Mouse (Mus musculus) large intestine, adult 2 months (tissue): Measurements from ENCODE around the gene Adprm. TPM values are rescaled to one million over a fixed set of nuclear protein-coding genes. Genes with fewer than 3 reads are reported as not detected.

Experiments used
- DNase-seq: peaks from one replicate; pipeline ENCODE4 v3.0.0-alpha.2; 2012; ENCODE audit warnings: low read depth, low spot score
- WGBS: fragments of 180-500 bp; shearing (Covaris S2); methylation state at CpG from one replicate; pipeline ENCODE4 v1.1.7; 2018; 5-methylcytosine and 5-hydroxymethylcytosine counted together
- polyA plus RNA-seq: library from polyadenylated mRNA; depleted of rRNA; stranded (reverse); fragments of >200 nt; gene quantifications from 2 replicates; pipeline ENCODE4 v1.2.3, GENCODE M21; 2012

The Adprm gene
- polyA plus RNA-seq, 1 experiment: 21.1 TPM

DNA sequence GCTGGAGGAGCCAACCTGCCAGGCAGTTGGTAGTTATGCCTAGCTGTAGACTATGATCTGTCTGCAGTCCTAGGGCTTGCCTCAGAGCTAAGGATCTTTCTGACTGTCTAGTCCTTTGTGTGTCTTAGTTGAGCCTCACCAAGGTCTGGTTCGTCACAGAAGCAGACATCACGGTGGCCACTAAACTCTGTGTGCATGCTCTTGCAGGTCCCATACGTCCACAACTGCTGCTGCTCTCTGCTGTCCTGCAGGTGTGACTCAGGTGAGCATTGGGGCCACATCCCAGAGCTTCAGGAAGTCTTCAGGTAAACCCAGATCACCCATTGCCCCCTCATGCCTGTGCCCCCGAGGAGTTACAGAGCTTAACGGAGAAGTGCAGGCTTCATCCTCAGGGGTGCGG lies 26.5 kb upstream of the Adprm start:
- no peak for DNase-seq
- WGBS: 83% methylated on average over 6 of the region's 6 CpGs

DNA sequence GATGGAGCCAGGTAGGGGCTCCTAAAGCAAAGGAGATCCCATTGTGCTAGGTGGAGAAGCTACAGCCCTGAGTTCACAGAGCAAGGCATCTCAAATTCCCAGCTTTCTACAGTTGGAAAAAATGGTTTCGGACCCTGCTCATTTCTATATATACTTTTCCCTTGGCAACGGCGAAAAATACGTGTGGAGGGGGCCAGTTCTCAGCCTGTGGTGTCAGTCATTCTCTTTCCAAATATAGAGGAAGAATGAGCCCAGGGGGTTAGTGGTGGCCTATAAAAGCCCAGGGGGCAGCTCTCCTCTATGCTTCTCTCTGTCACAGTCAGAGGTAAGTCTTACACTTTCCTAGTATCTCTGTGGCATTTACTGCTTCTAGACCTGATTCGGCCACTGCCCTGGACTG lies 25.6 kb upstream of the Adprm start, which contains the start of gene Myh3:
Myh3 (plus strand) TSS at position 301 of the 400 bp plus-strand sequence.
- DNase-seq: no peak
- 83% methylated on average over 5 of the region's 5 CpGs for WGBS

DNA sequence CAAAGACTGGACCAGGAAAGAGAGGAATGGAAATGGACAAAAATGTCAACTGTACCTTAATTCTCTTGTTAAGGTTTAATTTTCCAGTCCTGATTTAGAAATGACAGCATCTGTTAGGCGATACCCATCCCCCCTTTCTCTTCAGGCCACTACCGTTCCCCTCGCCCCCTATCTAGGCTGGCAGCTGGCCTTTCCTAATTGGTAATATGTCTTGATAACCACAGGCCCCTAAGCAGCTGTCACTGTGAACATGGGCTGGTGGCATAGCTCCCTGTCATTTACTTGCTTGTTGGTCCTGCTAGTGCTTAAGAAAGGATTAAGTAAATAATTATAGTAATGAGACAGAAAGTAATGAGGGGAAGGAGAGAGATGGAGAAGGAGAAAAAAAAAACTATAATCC lies 25.0 kb upstream of the Adprm start:
- DNase-seq: no peak
- 72% methylated on average over 3 of the region's 3 CpGs for WGBS

DNA sequence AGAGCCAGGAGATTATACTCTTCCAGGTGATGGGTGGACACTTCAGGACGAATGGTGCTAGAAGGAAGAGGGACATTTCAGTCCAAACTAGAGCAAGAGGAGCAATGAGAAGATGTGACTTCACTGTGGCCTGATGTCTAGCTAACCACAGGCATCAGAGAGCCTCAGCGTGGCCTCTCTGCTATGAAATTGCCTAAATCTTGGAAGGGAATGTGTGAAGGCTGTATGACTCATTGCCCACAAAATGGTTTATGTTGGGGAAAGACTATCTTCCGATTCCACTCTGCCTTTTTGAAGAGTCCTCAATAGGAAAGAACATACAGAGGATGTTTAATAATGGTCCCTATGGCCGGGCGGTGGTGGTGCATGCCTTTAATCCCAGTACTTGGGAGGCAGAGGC lies 24.4 kb upstream of the Adprm start:
- DNase-seq: no peak
- WGBS: 70% methylated on average over 5 of the region's 5 CpGs

DNA sequence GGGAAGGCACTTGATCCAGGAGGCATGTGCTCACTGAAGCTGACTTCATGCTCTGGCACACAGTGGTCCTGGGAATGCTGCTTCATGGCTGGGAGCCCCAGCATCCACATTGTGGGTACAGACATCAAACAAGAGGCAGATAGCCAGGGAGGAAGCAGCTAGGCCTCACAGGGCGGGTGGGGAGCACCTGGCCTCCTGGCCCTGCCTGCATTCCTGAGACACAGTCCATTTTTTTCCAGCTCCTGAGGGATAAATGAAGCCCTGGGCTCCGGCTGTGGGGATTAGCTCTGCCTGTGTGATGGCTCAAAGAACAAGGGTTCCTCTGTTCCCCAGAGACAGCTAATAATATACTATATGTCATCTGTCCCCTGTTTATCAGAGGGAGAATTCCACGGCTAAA lies 22.6 kb upstream of the Adprm start:
- 40% methylated on average over 3 of the region's 3 CpGs for WGBS
- DNase-seq: no peak

DNA sequence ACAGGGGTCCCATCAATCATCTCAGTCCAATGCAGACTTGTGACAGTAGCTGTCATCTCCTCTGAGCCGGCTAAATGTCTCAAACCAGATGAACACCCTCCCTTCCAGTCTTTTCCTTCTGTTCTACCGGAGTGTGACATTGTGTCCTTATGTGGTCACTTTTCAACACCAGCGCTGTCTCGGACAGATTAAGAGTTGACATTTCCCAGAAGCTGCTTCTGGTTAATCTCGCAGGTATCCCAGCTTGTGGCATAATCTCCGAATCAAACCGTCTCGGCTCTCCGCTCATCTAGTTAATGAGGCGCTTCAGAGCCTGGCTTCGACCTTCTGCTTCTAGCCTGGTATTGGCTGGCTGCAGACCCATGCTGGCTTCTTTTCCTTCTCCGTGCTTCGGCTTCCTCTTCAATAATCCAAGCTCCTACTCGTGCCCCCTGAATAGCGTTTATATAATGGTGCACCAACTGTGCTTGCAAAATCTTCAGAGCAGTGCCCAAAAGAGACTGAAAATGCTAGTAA lies 20.3 kb upstream of the Adprm start:
- DNase-seq: no peak
- WGBS: 78% methylated on average over 15 of the region's 15 CpGs

DNA sequence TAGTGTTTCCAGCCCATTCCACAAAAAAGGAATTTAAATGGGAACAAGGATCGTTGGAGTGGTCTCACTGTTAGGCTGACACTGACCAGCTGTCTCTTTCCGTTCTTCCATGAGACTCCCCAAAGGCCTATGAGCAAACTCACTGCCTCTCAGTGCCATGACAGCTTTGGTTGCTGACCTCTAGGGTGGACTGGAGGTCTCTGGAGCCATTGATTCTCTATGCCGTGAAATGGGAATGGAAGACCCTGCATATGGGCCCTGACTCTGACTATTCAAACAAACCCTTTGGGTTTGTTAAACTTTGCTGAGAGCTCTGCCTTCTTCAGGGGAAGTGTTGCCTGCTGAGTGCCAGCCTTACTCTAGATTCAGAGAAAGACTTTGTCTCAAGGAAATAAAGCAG lies 15.3 kb upstream of the Adprm start:
- no peak for DNase-seq
- WGBS: 89% methylated on average over 3 of the region's 3 CpGs

DNA sequence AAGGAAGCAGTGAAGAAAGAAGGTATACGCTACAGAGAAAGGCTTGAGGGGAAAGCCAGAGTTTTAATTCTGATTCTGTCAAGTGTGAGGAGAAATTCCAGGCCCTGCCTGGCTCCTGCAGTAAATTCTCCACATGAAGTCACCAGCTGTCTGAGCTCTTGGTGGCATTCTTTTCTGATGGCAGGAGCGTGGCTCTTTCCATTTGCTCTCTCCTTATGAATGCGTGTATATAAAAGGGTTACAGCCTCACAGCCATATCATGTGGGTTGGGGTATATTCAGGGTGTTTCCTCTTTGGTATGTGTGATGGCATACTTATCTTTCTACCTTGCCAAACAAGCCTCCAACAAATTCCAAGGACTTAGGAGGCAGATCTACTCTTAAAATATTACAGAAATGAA lies 10.3 kb upstream of the Adprm start:
- WGBS: 83% methylated on average over 3 of the region's 3 CpGs
- no peak for DNase-seq

DNA sequence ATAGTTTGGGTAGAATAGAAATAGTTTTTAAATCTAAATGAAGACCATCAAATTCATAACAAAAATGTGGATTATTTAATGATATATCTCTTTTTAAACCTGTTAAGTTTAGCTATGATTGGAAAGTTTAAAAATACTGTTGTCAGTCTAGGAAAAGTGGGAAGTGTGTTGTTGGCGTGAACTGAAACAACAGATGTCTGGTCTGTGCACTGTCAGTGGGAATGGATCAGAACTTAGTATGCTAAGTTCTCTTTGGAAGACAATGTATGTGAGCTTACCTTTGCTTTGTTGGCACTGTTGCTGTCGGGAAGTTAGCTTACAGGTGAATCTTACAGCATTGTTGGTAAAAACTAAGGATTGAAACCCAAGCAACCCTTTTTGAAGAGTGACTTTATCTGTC lies 8.9 kb upstream of the Adprm start:
- DNase-seq: no peak
- WGBS: 91% methylated on average over 2 of the region's 2 CpGs

DNA sequence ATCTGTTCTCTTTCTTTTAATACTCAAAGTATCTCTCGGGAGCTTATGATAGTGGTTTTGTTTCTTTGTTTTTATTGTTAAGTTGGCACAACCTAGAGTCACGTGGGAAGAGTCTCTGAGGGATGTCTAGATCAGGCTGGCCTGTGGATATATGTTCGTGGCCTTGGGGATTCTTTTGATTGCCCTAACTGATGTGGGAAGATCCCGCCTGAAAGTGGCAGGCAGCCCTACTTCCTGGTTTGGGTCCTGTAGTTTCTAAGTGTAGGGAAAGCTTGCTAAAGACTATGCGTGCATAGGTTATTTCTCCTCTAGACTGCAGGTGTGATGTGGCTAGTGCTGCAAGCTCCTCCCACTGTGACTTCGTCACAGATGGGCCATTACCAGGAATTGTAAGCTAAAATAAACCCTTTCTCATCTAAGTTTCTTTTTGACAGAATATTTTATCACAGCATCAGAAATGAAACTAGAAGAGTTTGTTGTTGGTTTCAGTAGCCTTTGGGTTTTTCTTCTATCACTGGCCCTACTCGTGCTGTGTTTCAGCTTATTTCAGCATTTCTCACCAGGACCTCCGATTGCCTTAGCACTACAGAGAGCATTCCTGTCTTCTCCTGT lies 2.5 kb upstream of the Adprm start:
- WGBS: 63% methylated on average over 8 of the region's 8 CpGs
- no peak for DNase-seq

DNA sequence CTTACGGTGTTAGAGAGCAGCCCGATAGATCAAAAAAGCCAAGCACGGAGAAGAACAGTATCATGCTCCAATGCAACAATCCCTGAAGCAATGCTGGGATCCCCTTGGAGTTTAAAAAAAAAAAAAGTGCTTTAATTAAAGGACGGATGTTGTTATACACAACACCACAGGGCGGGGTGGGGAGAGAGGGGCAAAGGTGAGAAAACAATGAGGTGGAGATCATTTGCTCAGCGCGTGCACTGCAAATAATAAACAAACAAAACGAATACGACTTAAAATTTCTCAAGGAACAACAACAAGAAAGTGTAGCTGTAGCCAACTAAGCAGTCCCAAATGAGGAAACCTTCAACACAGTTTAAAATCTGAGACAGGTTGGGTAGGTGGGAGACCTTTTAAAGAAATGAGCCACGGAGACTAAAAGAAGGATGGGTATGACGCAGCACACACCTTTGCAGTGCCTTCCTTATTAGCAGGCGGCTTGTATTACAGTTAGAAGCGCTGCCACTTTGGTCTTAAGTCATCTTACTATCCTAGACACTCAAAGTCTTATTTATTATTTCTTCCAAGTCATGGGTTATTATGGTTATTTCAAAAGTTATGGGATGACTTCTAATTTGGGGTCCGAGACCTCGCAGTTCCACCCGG lies 596 bp downstream of the Adprm start:
- DNase-seq: no peak
- 4% methylated on average over 16 of the region's 16 CpGs for WGBS

DNA sequence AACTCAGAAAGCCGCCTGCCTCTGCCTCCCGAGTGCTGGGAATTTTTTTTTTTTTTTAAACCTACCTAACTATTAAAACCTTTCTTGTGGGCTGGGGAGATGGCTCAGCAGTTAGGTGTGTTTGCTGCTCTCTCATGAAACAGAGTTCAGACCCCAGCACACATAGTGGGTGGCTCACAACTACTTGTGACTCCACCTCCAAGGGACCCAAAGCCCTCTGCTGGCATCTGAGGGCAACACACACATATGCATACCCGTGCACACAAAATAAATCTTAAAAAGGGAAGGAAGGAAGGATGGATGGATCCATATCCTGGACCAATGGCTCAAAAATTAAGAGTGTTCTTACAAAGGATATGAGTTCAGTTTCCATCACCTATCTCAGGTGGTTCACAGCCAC lies 3.1 kb downstream of the Adprm start:
- WGBS: 84% methylated on average over 3 of the region's 3 CpGs
- DNase-seq: no peak

DNA sequence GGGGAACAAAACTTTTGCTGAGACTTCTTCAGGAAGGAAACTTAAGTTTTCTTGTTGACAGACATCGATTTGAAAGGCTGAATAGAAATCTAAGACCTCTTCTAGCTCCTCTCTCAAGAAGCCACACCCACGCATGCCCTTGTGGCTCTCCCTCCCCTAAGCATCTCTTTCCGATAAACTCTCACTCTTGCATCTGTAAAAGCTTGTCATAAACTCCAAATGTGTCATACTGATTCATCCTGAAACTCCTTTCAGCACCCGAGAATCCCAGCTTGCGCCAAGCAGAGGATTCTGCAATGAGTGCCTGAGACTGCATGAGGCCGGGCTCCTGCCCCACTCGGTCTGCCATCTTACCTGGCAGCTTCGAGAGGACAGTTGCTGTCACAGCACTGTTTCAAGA lies 3.9 kb downstream of the Adprm start:
- 81% methylated on average over 8 of the region's 8 CpGs for whole genome bisulfite sequencing

DNA sequence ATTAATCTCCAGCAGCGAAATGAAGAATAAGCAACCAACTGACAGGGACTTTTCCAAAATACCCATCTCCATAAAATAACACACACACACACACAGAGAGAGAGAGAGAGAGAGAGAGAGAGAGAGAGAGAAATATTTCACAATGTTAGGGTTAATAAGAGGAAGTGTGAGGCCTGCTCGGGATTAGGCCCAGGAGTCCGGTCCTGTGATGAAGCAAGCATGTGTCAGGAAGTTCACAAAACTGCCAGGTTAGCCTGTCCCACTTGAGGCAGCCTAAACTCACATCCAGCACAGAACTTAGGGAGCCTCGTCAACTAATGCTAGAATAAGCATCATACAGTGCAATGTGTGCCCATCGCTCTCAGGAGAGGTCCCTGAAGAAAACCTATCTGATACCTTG lies 5.2 kb downstream of the Adprm start:
- 84% methylated on average over 5 of the region's 5 CpGs for WGBS
- DNase-seq: no peak

More for the DNA sequence above, 3.9 kb downstream of the Adprm start:
- DNase-seq: no peak

DNA sequence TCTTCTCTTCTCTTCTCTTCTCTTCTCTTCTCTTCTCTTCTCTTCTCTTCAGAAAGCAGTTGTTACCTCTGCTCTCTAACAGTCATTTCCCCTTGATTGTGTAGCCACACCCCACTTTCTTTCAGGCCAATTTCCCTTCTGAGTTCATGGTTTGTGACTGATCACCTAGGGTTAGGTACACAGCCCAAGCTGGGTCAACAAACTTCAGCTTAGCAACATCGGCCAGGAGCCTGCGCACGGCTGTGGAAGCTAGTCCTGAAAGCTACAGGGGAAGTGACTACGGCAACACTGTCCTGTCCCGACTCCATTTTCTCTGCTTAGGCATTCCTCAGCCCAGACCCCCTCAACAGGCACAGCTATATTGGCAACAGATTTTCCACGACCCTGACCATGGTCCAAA lies 7.4 kb downstream of the Adprm start:
- 31% methylated on average over 6 of the region's 6 CpGs for WGBS
- peak; percentile 90 for DNase-seq

DNA sequence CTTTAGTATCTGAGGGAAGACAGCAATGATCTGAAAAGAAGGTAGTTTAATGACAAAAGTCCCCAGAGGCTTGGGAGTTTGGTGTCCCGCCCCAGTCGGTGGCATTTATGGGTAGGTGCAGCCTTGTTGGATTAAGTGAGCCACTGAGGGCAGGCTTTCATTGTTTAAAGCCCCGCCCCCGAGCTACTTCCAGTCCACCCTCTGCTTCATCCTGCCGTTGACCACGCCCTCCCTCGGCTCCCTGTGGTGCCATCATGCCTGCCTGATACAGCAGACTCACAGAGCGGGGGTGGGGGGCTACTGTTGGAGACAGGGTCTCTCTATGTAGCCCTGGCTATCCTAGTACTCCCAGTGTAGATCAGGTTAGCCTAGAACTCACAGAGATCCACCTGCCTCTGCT lies 9.4 kb downstream of the Adprm start:
- 41% methylated on average over 8 of the region's 8 CpGs for WGBS
- DNase-seq: peak; percentile 50

DNA sequence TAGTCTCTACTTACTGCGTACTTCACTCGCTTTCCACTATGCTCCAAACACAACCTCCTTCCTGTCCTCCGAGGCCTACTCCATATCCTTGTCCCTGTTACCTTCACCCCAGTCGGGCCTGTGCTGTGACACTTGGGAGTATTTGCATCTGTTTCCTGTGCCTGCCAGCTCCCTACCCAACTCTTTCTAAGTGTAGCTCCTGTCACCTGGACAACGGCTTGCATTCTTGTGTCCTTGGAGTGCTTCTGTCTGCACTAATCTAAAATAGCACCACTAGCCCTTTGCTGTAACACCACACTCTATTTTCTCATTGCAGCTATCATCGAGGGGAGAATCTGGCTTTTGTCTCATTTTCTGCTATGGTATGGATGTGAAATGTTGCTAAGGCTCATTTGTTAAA lies 11.9 kb downstream of the Adprm start:
- WGBS: 94% methylated on average over 6 of the region's 6 CpGs
- DNase-seq: no peak

DNA sequence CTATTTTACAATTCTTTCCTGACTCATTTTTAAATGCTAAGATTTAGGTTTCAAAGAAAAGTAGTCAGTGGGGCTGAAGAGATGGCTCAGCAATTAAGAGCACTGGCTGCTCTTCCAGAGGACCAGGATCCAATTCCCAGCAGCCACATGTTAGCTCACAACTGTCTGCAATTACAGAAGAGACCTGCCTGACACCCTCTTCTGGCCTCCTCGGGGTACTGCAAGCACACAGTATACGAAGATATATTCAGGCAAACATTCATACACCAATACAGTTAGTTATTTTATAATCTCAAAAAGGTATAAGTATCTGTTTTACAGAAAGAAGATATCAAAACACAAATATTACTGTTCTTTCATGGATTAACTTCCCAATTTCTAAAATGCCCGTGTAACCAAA lies 12.6 kb downstream of the Adprm start:
- no peak for DNase-seq
- WGBS: 91% methylated on average over 3 of the region's 3 CpGs

DNA sequence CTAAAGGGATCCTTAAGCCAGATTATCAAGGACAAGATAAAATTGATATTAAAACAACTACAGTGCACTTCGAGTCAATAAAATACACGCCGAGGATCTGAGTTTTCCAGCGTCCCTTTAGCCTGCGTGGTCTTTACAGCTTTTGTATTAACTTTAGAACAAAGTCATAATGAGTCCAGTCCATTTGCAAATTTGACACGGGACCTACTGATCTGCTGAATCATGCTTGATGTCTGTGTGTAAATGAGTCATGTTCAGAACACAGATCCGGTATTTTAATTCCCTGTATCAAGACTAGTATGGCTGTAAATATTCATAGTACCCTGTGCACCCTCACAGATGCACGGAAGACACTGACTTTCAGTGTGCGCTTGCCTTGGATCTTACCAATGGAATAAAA lies 15.5 kb downstream of the Adprm start:
- 87% methylated on average over 9 of the region's 9 CpGs for WGBS
- DNase-seq: no peak

DNA sequence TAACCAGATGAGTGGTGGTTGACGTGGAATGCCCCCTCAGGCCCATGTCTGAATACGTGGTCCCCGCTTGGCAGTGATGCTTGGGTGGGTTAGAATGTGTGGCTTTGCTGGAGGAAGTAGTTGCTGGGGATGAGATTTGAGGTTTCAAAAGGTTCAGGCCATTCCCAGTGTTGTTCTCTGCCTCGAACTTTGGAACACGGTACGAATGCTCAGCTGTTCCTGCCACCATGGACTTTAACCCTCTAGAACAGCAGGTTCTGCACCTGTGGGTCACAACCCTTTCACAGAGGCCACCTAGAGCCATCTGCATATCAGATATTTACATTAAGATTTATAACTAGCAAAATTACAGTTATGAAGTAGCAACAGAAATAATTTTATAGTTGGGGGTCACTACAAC lies 16.2 kb downstream of the Adprm start:
- 72% methylated on average over 6 of the region's 6 CpGs for WGBS
- DNase-seq: no peak

DNA sequence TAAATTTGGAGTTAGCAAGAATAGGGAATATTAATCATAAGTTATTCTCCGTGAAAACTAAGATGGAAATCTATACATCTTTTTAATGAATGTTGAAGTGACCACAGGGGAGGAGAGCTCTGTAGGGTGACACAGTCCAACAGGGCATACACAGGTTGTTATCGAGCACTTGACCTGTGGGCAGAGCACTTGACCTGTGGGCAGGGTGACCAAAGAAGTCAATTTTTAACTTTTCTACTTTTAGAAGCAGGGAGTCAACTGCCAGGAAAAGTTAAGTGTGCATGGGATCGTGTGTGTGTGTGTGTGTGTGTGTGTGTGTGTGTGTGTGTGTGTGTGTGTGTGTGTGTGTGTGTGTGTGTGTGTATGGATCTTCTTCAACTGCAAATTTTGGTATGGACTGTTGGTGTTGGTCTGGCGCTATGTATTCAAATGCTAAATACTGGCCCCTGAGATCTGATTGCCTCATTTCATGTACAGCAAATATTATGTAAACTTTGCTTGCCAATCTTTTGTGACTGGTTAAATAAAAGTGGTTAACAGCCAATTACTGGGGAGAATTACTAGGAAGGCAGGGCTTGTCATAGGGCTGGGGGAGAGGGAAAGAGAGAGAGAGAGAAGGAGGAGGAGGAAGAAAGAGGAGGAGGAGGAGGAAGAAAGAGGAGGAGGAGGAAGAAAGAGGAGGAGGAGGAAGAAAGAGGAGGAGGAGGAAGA lies 17.5 kb downstream of the Adprm start:
- no peak for DNase-seq
- WGBS: 48% methylated on average over 4 of the region's 4 CpGs
